Mouse (Mus musculus) kidney, embryonic 15.5 days (tissue): ENCODE results near the gene Kcnj5. TPM values are rescaled to one million over a fixed set of nuclear protein-coding genes. Genes with fewer than 3 reads are reported as not detected.

Source experiments
- ATAC-seq: fragments of 200-750 bp; cut with Nextera tagmentation; replicated peaks from 2 replicates; pipeline ENCODE4 v1.8.0; 2017; ENCODE audit warnings: moderate TSS enrichment; ENCODE audit not compliant: low FRiP score
- H3K27ac ChIP-seq: fragments of 300-500 bp; sonication (generic); 2 replicates; pipeline ENCODE4 v1.5.1; 2015; ENCODE audit warnings: mild to moderate bottlenecking, inconsistent platforms
- H3K27me3 ChIP-seq: fragments of 300-500 bp; sonication (generic); 2 replicates; pipeline ENCODE4 v1.6.1; 2015; ENCODE audit warnings: inconsistent platforms
- H3K36me3 ChIP-seq: fragments of 300-500 bp; sonication (generic); 2 replicates; pipeline ENCODE4 v1.6.1; 2015; ENCODE audit warnings: inconsistent platforms
- H3K4me1 ChIP-seq: fragments of 300-500 bp; sonication (generic); 2 replicates; pipeline ENCODE4 v1.6.1; 2015; ENCODE audit warnings: inconsistent platforms
- H3K4me2 ChIP-seq: fragments of 300-500 bp; sonication (generic); 2 replicates; pipeline ENCODE4 v1.6.1; 2015; ENCODE audit warnings: moderate library complexity, mild to moderate bottlenecking, inconsistent platforms
- H3K4me3 ChIP-seq: fragments of 300-500 bp; sonication (generic); replicated peaks from 2 replicates; pipeline ENCODE4 v1.5.1; 2015; ENCODE audit warnings: mild to moderate bottlenecking, inconsistent platforms
- H3K9ac ChIP-seq: fragments of 300-500 bp; sonication (generic); 2 replicates; pipeline ENCODE4 v1.6.1; 2015; ENCODE audit warnings: mild to moderate bottlenecking, inconsistent platforms
- H3K9me3 ChIP-seq: fragments of 300-500 bp; sonication (generic); replicated peaks from 2 replicates; pipeline ENCODE4 v1.6.1; 2016; ENCODE audit warnings: inconsistent platforms
- WGBS: fragments of 180-500 bp; shearing (Covaris S2); methylation state at CpG from one replicate; pipeline ENCODE4 v1.1.7; 2015; ENCODE audit warnings: mixed read lengths; 5-methylcytosine and 5-hydroxymethylcytosine counted together
- polyA plus RNA-seq: library from polyadenylated mRNA; unstranded; fragments of >200 nt; fragmentation: Nextera tagmentation; extraction: Ambion mirVana; gene quantifications from 2 replicates; pipeline ENCODE4 v1.2.1, GENCODE M21; 2015

Gene Kcnj5
- polyA plus RNA-seq, 1 experiment from 2014 or later: 1.8 TPM

DNA sequence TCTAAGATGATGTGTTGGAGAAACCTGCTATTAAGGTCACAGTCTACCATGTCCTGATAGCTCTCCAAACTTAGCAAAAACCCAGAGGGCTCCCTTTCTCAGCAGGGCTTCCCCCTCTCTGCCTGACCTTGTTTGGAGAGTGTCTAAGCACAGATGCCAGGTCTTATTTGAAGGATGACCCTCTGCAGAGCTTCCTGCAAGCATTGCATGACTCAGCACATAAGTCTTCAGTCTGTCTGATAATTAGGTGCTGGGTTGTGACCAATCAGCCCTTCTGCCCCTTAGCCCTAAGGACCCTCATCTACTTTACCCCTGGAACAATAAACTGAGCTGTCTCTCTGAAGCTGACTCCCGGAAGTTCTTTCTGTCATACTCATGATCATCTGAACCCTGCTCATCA, 16.6 kb upstream of the Kcnj5 start:
- Histone ChIP-seq H3K4me1 (no peaks in the 10 kb centered on the region), H3K4me2 (no peak overlapping the region), H3K9me3 (no peaks in the 10 kb centered on the region), H3K9ac (no peak overlapping the region), H3K4me3 (no peak overlapping the region), H3K27me3 (no peaks in the 10 kb centered on the region), H3K36me3 (no peaks in the 10 kb centered on the region), H3K27ac (no peak overlapping the region)
- ATAC-seq: no peak
- 68% methylated on average over 1 of the region's 1 CpGs for WGBS

- no peak overlapping the region for H3K4me2 ChIP-seq
- no peak overlapping the region for H3K4me3 ChIP-seq
- no peak for ATAC-seq
- peaks cover 19% of the 10 kb centered on the region for H3K27me3 ChIP-seq
- no peaks in the 10 kb centered on the region for H3K36me3 ChIP-seq
- WGBS: 5% methylated on average over 6 of the region's 6 CpGs
- H3K9me3 ChIP-seq: no peaks in the 10 kb centered on the region
- no peak overlapping the region for H3K9ac ChIP-seq
- H3K4me1 ChIP-seq: peaks cover 6% of the 10 kb centered on the region; the same call in 1 of the 2 replicates
- no peak overlapping the region for H3K27ac ChIP-seq
Measured at GRCm38 (mm10) chr9:32350332-32350731, 6.2 kb upstream of the Kcnj5 start.

DNA sequence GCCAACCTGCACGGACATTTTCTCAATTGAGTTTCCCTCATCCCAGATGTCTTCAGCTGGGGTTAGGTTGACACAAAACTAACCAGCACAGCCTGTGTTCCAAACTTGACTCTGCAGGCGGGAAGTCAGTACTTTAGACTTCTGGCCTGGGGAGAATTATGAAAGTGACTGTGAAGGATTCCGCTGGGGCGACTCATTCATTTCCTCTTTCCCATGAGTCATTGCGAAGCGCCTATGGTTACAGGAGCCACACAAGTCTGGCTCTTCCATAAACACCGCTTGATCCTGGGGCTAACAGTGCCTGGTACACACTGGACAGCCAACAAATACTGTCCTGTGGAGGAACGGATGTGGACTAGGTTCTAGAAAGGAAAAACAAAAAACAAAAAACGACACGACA, 5.2 kb upstream of the Kcnj5 start:
- no peaks in the 10 kb centered on the region for H3K9me3 ChIP-seq
- H3K4me3 ChIP-seq: no peak overlapping the region
- H3K9ac ChIP-seq: no peak overlapping the region
- 85% methylated on average over 10 of the region's 10 CpGs for WGBS
- H3K27ac ChIP-seq: no peak overlapping the region
- no peak for ATAC-seq
- H3K36me3 ChIP-seq: no peaks in the 10 kb centered on the region
- peaks cover 28% of the 10 kb centered on the region for H3K27me3 ChIP-seq
- no peak overlapping the region for H3K4me2 ChIP-seq
- peaks cover 12% of the 10 kb centered on the region for H3K4me1 ChIP-seq

DNA sequence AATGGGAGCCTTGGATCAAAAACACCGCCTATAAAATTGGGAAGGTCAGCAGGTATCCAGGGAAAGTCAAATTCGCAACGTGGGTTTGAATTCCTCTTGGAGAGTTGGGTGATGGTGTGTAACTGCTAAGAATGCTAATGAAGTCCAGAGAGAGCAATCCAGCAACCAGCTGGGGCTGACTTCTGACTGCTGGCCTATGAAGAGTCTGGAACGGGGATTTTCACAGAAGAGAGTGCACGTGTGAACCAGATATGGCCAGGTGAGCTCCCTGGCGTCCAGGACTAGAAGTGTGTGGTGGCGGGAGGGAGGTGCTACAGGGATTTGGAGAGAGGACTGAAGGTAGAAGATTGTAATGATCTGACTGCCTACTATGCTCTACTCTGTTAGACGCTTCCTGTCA, 3.9 kb upstream of the Kcnj5 start:
- no peak overlapping the region for H3K9ac ChIP-seq
- no peaks in the 10 kb centered on the region for H3K9me3 ChIP-seq
- 51% methylated on average over 8 of the region's 8 CpGs for WGBS
- peaks cover 41% of the 10 kb centered on the region for H3K27me3 ChIP-seq
- peaks cover 24% of the 10 kb centered on the region for H3K4me1 ChIP-seq
- no peak overlapping the region for H3K4me2 ChIP-seq
- ATAC-seq: no peak
- H3K27ac ChIP-seq: no peak overlapping the region
- H3K4me3 ChIP-seq: no peak overlapping the region
- no peaks in the 10 kb centered on the region for H3K36me3 ChIP-seq

GRCm38 (mm10) chr9:32344489-32344888, 339 bp upstream of the Kcnj5 start:
- Histone ChIP-seq H3K4me1 (peaks cover 26% of the 10 kb centered on the region), H3K36me3 (no peaks in the 10 kb centered on the region), H3K27ac (no peak overlapping the region), H3K27me3 (peaks cover 51% of the 10 kb centered on the region), H3K9ac (peak overlapping the region; percentile 31), H3K9me3 (no peaks in the 10 kb centered on the region), H3K4me3 (peak overlapping the region; percentile 39), H3K4me2 (peak overlapping the region; percentile 66)
- peak; percentile 47 for ATAC-seq
- WGBS: 4% methylated on average over 21 of the region's 21 CpGs

DNA sequence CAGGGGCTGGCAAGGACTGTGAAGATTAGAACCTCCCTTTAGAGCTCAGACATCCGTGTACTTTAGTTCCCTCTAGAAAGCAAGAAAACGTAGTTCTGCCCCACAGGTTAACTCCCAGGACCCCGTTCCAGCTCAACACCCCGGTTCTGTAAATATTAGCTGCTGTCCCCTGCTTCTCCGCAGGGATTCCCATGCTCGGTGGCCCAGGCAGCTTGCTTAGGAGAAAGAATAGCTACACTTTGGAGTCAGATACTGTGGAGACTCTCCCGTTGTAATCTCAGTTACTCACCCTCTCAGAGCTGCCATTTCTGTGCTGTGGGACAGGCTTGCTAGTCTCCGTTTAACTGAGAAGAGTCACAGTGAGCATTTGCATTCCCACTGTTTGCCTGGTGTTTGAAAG, 1.2 kb downstream of the Kcnj5 start:
- H3K27me3 ChIP-seq: peaks cover 51% of the 10 kb centered on the region
- no peaks in the 10 kb centered on the region for H3K9me3 ChIP-seq
- peak overlapping the region; percentile 17; the same call in 1 of the 2 replicates for H3K9ac ChIP-seq
- peak overlapping the region; percentile 32; the same call in 1 of the 2 replicates for H3K27ac ChIP-seq
- WGBS: 9% methylated on average over 8 of the region's 8 CpGs
- H3K4me1 ChIP-seq: peaks cover 26% of the 10 kb centered on the region
- H3K36me3 ChIP-seq: no peaks in the 10 kb centered on the region
- 0 out of 2 replicates have a peak overlapping the region, but pooled peaks have one; percentile 39 for H3K4me3 ChIP-seq
- ATAC-seq: peak; percentile 48; the same call in 1 of the 2 replicates
- peak overlapping the region; percentile 66 for H3K4me2 ChIP-seq

DNA sequence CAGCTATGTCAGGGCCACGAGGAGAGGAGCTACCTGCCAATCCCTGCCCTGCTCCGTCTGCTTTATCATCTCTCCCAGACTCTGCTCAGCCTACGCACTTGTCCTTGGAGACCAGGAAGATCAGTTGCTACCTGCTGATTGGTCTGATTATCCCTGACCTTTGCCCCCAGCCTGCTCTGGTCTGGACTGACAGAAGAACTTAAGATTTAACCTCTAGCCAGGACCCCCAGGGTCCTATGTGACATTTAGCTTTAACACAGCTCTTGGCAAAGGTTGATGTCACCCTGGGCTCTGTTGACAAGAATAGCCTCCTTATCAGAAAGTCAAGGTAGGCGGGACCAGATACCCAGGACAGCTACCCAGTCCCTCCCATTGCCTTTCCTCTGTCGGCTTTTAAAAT, 3.3 kb downstream of the Kcnj5 start:
- no peak for ATAC-seq
- Histone ChIP-seq H3K4me3 (no peak overlapping the region), H3K4me1 (peaks cover 28% of the 10 kb centered on the region), H3K9ac (no peak overlapping the region), H3K27ac (no peak overlapping the region), H3K9me3 (no peaks in the 10 kb centered on the region), H3K27me3 (peaks cover 42% of the 10 kb centered on the region), H3K36me3 (no peaks in the 10 kb centered on the region), H3K4me2 (no peak overlapping the region)
- WGBS: 62% methylated on average over 5 of the region's 5 CpGs

GRCm38 (mm10) chr9:32335389-32336150, 8.6 kb downstream of the Kcnj5 start:
- H3K4me1 ChIP-seq: peaks cover 6% of the 10 kb centered on the region
- H3K4me3 ChIP-seq: no peak overlapping the region
- H3K9ac ChIP-seq: no peak overlapping the region
- peak; percentile 85 for ATAC-seq
- no peaks in the 10 kb centered on the region for H3K27me3 ChIP-seq
- H3K36me3 ChIP-seq: no peaks in the 10 kb centered on the region
- H3K4me2 ChIP-seq: no peak overlapping the region
- 81% methylated on average over 13 of the region's 13 CpGs for WGBS
- H3K9me3 ChIP-seq: no peaks in the 10 kb centered on the region
- no peak overlapping the region for H3K27ac ChIP-seq

DNA sequence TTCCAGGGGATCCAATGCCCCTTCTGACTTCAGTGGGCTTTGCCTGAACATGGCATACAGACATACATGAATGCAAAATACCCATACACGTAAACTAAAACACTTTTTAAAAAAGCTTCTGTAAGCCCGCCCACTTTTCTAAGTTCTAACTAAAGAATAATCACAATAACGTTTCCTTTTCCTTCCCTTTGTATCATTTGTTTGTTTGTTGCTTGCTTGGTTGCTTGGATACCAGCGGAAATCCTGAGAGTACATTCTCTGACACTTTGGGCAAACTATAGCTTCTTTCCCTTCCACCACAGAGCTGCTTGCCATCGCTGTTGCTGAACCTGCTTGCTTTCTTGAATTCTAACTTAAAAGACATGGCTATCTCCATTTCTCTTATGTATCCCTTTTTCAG, 13.0 kb downstream of the Kcnj5 start:
- Histone ChIP-seq H3K4me3 (no peak overlapping the region), H3K9ac (no peak overlapping the region), H3K4me2 (no peak overlapping the region), H3K27ac (no peak overlapping the region), H3K36me3 (no peaks in the 10 kb centered on the region), H3K4me1 (peaks cover 6% of the 10 kb centered on the region), H3K27me3 (no peaks in the 10 kb centered on the region), H3K9me3 (no peaks in the 10 kb centered on the region)
- ATAC-seq: no peak
- 86% methylated on average over 5 of the region's 5 CpGs for WGBS

DNA sequence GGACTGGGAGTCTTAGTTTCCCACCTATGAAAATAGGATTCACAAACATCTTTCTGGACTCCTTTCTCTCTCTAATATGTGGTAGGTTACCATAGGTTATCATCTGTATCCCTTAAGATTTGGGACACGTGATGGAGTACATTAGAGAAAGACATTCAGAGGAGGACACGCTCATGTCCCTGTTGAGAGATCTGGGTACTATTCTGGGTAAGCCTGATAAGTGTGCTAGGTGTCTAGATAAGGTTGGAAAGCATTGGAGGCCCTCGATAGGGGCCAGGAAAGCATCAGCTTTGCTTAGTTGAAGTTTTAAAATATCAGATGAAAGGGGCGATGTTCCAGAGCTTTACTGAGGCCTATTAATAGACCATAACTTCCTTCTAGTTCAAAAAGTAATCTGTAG, 15.4 kb downstream of the Kcnj5 start:
- Histone ChIP-seq H3K4me1 (no peaks in the 10 kb centered on the region), H3K36me3 (no peaks in the 10 kb centered on the region), H3K9ac (no peak overlapping the region), H3K9me3 (no peaks in the 10 kb centered on the region), H3K27ac (no peak overlapping the region), H3K27me3 (no peaks in the 10 kb centered on the region), H3K4me3 (no peak overlapping the region), H3K4me2 (no peak overlapping the region)
- no peak for ATAC-seq
- WGBS: 90% methylated on average over 4 of the region's 4 CpGs

DNA sequence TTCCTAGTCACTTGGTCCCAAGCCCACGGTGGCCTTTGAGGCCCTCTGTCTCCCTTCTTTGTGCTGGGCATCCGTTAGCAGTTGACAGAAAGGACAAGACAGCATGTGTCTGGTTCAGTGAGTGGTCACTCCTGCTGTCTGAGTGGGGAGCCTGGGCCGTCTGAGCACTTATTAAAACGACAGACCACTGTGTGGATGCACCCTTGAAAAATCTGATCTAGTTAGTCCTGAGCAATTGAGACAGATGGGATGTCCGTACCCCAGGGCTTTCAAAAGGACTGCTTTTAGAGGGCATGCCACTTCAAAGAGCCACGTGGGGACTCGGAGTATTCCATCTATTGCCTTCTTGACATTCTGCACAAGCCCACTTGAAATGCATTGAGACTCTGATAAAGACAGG, 20.5 kb downstream of the Kcnj5 start:
- H3K4me1 ChIP-seq: peaks cover 15% of the 10 kb centered on the region; the same call in 1 of the 2 replicates
- H3K9ac ChIP-seq: no peak overlapping the region
- 63% methylated on average over 7 of the region's 7 CpGs for whole genome bisulfite sequencing
- H3K36me3 ChIP-seq: no peaks in the 10 kb centered on the region
- no peaks in the 10 kb centered on the region for H3K27me3 ChIP-seq
- no peak overlapping the region for H3K27ac ChIP-seq
- no peak overlapping the region for H3K4me3 ChIP-seq
- H3K4me2 ChIP-seq: no peak overlapping the region
- ATAC-seq: no peak
- H3K9me3 ChIP-seq: no peaks in the 10 kb centered on the region

DNA sequence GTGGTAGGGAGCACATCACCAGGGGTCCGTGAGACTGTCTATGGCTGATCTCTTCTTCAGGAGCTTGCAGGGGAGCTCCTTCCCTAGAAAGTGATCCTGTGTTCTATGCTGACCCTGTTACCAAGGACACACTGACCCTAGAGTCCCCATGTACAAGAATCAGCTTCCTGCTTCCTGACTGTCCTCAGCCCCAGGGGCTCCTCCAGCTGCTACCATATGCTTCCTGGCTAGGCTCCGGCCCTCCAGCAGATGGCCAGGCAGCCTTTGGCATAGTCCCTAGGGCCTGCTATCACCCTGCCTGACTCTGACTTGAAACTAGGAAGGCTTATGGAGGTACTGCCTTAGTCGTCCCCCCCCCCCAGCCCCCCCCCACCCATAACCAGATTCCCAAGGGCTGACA, 24.0 kb downstream of the Kcnj5 start:
- Histone ChIP-seq H3K27me3 (no peaks in the 10 kb centered on the region), H3K4me3 (no peak overlapping the region), H3K9ac (no peak overlapping the region), H3K4me2 (no peak overlapping the region), H3K9me3 (no peaks in the 10 kb centered on the region), H3K4me1 (peaks cover 15% of the 10 kb centered on the region; the same call in 1 of the 2 replicates), H3K36me3 (no peaks in the 10 kb centered on the region), H3K27ac (0 out of 2 replicates have a peak overlapping the region, but pooled peaks have one; percentile 14)
- ATAC-seq: 0 out of 2 replicates have a peak, but pooled peaks have one; percentile 15
- 36% methylated on average over 3 of the region's 3 CpGs for WGBS
